Mouse (Mus musculus): Measurements from ENCODE around the gene Hmmr. TPM values are rescaled to one million over a fixed set of nuclear protein-coding genes. Genes with fewer than 3 reads are reported as not detected.
"Not testable (repeated sequence)": the region's sequence is repeated elsewhere in the genome, so short reads cannot be mapped to it uniquely, and the experiment has no call there.

Gene Hmmr
- polyA plus RNA-seq, 1 experiment from 2014 or later = 65.0 TPM

DNA sequence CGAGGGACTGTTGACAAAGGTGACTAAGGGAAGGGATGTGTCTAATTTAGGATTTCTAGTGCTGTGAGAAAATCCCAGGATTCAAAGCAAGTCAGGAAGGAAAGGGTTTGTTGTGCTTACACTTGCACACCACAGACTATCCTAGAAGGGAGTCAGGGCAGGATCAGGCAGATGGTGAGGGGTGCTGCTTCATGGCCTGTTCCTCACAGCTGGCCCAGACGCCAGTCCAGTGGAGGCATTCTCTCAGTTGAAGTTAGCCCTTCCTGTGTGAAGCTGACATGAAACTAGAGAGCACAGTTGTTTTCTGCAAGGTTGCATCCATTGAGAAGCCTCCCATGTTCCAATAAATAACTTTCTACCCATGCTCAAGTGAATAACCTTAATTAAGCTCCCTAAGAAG, 14.5 kb upstream of the Hmmr start:
- H3K9me3 ChIP-seq (replicated peaks) = no peaks in the 10 kb centered on the region
- WGBS (ENCODE audit: insufficient replicate concordance) = 57% methylated on average over 2 of the region's 2 CpGs
- no peaks in the 10 kb centered on the region for H3K27me3 ChIP-seq
- peaks cover 19% of the 10 kb centered on the region for H3K36me3 ChIP-seq
- H3K27ac ChIP-seq = no peak overlapping the region
- ATAC-seq (ENCODE audit: low read depth) (no peak), DNase-seq (no peak)
- H3K4me2 ChIP-seq = no peak overlapping the region
- no peak overlapping the region for H3K4me3 ChIP-seq (replicated peaks)
- no peaks in the 10 kb centered on the region for H3K4me1 ChIP-seq (replicated peaks)
- H3K9ac ChIP-seq = no peak overlapping the region

DNA sequence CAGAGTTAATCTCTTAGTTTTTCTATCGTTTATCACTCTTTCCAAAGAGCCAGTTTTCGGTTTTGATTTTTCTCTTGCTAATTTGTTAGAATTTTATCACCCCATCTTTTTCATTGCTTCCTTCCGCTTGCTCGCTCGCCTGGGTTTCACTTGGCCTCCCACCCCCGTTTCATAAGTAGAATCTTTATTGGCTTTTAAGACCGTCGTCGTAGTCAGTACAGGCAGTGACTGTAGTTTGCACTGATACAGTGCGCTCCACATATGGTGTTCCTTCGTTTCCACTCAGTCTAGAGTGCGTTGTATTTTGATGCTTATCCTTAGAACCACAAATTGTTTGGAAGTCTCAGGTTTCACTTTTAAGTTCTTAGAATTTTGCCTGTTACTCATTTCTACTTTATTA, 13.1 kb upstream of the Hmmr start:
- Histone ChIP-seq H3K9me3 (replicated peaks) (no peaks in the 10 kb centered on the region), H3K4me2 (no peak overlapping the region), H3K9ac (no peak overlapping the region), H3K27ac (no peak overlapping the region), H3K4me3 (replicated peaks) (no peak overlapping the region), H3K36me3 (peaks cover 22% of the 10 kb centered on the region), H3K4me1 (replicated peaks) (no peaks in the 10 kb centered on the region), H3K27me3 (no peaks in the 10 kb centered on the region)
- DNase-seq = no peak
- no peak for ATAC-seq (ENCODE audit: low read depth)
- 83% methylated on average over 12 of the region's 12 CpGs for WGBS (ENCODE audit: insufficient replicate concordance)

DNA sequence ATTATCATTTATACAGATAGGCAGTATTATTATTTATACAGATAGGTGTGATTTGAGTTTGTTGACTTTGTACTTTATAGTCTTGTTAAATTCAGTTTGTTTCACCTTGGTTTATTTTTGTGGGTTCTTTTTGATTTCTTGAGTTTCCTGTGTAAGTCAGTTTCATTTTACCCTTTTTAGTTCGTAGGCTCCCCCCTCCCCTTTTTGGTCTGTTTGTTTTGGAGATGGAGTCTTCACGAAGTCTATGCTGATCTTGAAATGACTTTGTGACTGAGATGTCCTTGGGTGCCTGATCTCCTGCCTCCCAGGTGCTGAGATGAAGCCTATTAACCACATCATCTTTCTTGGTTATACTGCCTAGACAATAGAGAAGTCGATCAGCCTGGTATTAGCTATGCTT, 11.1 kb upstream of the Hmmr start:
- DNase-seq = no peak
- no peak for ATAC-seq (ENCODE audit: low read depth)
- Histone ChIP-seq H3K36me3 (peaks cover 26% of the 10 kb centered on the region), H3K27me3 (no peaks in the 10 kb centered on the region), H3K4me3 (replicated peaks) (no peak overlapping the region), H3K27ac (no peak overlapping the region), H3K9me3 (replicated peaks) (no peaks in the 10 kb centered on the region), H3K4me1 (replicated peaks) (no peaks in the 10 kb centered on the region), H3K9ac (no peak overlapping the region), H3K4me2 (no peak overlapping the region)
- WGBS (ENCODE audit: insufficient replicate concordance) = 79% methylated on average over 3 of the region's 3 CpGs

DNA sequence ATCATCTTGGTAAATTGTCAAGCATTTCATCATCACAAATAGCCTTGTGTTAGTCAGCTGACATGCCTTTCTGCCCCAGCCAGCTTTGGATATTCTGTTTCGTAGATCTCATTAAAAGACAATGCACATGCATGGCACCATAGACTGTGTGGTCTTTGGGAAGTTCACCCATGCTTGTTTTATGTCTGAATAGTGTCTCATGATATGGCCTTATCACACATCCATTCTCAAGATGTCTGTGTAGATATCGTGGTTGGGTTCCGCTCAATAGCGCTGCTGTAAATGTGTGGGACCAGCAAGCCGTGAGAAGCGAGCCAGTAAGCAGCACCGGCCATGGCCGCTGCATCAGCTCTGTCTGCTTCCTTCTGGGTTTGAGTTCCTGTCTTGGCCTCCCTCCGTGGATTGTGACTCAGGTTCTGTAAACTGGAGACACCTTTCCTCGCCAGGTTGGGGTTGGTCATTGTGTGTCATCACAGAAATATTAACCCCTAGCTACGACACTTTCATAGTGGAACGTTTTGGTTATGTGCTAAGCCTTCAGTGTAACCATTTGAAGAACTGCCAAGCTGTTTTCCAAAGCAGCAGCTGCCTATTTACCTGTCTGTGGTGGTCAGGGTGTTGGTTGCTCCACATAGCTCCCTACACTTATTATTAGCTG, 8.5 kb upstream of the Hmmr start:
- no peak overlapping the region for H3K9ac ChIP-seq
- H3K36me3 ChIP-seq = peaks cover 49% of the 10 kb centered on the region
- no peak for DNase-seq
- H3K4me2 ChIP-seq = no peak overlapping the region
- H3K27me3 ChIP-seq = no peaks in the 10 kb centered on the region
- whole genome bisulfite sequencing (ENCODE audit: insufficient replicate concordance) = 83% methylated on average over 12 of the region's 12 CpGs
- H3K4me3 ChIP-seq (replicated peaks) = no peak overlapping the region
- H3K9me3 ChIP-seq (replicated peaks) = no peaks in the 10 kb centered on the region
- ATAC-seq (ENCODE audit: low read depth) = no peak
- no peaks in the 10 kb centered on the region for H3K4me1 ChIP-seq (replicated peaks)
- H3K27ac ChIP-seq = no peak overlapping the region

DNA sequence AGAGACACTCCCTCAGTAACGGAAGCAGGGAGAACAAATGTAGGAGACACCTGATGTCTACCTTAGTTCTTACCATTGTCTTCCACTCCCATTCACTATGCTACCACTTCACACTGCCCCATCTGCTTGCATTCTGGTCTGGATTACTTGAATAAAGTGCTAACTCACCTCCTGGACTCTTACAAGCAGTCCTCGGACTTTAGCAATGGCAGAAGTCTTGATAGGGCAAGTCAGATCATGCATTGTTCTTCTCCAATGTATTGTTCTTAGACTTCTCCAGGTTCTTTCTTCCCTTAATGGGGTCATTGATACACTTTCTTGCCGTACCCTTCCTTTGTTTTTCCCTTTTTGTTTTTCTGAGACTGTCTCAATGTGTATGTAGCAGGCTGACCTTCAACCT, 4.1 kb upstream of the Hmmr start:
- ATAC-seq (ENCODE audit: low read depth) (no peak), DNase-seq (no peak)
- WGBS (ENCODE audit: insufficient replicate concordance) = 85% methylated on average over 3 of the region's 3 CpGs
- Histone ChIP-seq H3K4me3 (replicated peaks) (no peak overlapping the region), H3K4me1 (replicated peaks) (peaks cover 13% of the 10 kb centered on the region), H3K9me3 (replicated peaks) (no peaks in the 10 kb centered on the region), H3K27ac (no peak overlapping the region), H3K27me3 (no peaks in the 10 kb centered on the region), H3K4me2 (no peak overlapping the region), H3K36me3 (peaks cover 48% of the 10 kb centered on the region), H3K9ac (no peak overlapping the region)

DNA sequence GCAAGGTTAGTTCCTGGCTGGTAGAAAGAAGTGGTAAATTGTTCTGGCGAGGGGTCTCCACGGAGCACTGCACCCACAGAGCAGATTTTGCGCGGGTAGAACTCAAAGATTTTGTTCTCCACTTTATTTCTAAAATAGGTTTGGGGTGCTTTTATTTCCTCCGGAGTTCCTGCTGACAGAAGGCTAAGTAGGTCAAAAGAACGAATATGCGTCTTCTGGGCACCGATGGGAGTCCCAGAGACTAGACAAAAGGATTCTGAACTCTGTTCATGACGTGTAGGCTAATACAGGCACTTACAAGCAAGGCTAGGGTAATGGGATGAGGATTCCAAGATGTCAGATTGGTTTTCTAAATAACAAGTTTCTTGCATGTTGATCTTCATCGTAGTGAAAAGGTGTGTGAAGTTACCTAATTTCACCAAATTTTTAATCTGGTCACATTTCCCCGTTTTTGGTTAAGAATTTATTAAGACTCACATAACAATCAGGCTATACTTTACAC, 1.1 kb upstream of the Hmmr start:
- DNase-seq = no peak

DNA sequence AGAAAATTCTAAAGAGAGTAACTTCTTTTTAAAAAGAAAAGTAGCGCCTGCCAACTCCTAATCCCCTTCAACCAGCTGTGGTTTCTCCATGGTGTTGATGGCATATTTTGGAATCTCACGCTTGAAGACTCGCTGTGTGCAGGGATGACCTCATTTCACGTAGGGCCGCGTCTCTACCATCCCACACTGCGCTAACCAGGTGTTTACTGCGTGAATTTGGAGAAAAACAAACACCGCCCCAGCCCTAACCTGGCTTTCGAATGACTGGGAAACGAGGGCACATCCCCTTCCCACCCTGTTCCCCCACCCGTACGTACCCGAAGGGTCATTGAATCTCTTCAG, 254 bp downstream of the Hmmr start:
- Histone ChIP-seq H3K9ac (peak overlapping the region; percentile 81), H3K9me3 (replicated peaks) (no peaks in the 10 kb centered on the region), H3K4me2 (peak overlapping the region; percentile 67), H3K27me3 (no peaks in the 10 kb centered on the region), H3K4me3 (replicated peaks) (peak overlapping the region; percentile 86), H3K27ac (peak overlapping the region; percentile 86), H3K36me3 (peaks cover 50% of the 10 kb centered on the region), H3K4me1 (replicated peaks) (peaks cover 38% of the 10 kb centered on the region)
- ATAC-seq (ENCODE audit: low read depth) = peak; percentile 71
- no peak for DNase-seq
- under 1% methylated on average over 14 of the region's 14 CpGs for WGBS (ENCODE audit: insufficient replicate concordance)

More for the DNA sequence above, 1.1 kb upstream of the Hmmr start:
- Histone ChIP-seq H3K36me3 (peaks cover 47% of the 10 kb centered on the region), H3K27me3 (no peaks in the 10 kb centered on the region), H3K4me2 (peak overlapping the region; percentile 87), H3K4me1 (replicated peaks) (peaks cover 38% of the 10 kb centered on the region), H3K9me3 (replicated peaks) (no peaks in the 10 kb centered on the region), H3K9ac (peak overlapping the region; percentile 94), H3K4me3 (replicated peaks) (peak overlapping the region; percentile 86), H3K27ac (peak overlapping the region; percentile 82)
- ATAC-seq (ENCODE audit: low read depth) = no peak
- WGBS (ENCODE audit: insufficient replicate concordance) = 5% methylated on average over 11 of the region's 11 CpGs

DNA sequence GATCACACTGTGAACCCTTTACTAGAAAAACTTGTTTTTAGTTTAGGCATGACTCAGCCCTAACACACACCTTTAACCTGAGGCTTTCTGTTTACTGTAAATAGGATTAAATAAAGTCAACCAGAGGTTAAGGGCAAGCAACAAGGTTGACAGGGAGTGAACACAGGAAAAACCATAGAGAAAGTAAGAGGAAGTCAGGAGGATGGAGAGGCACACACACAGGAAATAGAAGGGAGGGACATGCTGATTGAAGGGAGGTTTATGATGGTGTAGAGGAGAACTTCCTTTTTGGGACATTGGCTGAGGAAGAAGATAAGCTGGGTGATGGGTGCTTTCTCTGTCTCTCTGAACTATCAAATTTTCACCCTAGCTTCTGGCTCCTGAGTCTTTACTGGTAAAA, 14.9 kb downstream of the Hmmr start:
- Histone ChIP-seq H3K4me1 (replicated peaks) (no peaks in the 10 kb centered on the region), H3K27me3 (no peaks in the 10 kb centered on the region), H3K4me3 (replicated peaks) (no peak overlapping the region), H3K36me3 (peaks cover 96% of the 10 kb centered on the region), H3K9ac (no peak overlapping the region), H3K9me3 (replicated peaks) (no peaks in the 10 kb centered on the region), H3K4me2 (no peak overlapping the region), H3K27ac (no peak overlapping the region)
- DNase-seq = no peak
- ATAC-seq (ENCODE audit: low read depth) = no peak

DNA sequence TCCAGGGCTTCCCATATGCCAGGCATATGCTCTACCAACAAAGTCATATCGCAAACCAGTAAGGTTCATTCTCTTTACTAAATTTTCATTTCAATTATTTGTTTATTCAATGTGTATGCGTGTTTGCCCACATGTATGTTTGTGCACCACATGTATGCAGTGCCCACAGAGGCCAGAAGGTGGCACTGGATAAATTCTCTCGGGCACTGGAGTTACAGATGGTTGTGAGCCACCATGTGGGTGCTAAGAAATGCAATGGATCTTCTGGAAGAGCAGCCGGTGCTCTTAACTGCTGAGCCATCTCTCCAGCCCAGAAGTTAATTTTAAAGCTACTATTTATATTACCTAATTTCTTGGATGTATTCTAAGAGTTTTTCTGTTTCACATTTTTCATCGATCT, 17.7 kb downstream of the Hmmr start:
- H3K9me3 ChIP-seq (replicated peaks) = no peaks in the 10 kb centered on the region
- ATAC-seq (ENCODE audit: low read depth) = no peak
- WGBS (ENCODE audit: insufficient replicate concordance) = 89% methylated on average over 5 of the region's 5 CpGs

DNA sequence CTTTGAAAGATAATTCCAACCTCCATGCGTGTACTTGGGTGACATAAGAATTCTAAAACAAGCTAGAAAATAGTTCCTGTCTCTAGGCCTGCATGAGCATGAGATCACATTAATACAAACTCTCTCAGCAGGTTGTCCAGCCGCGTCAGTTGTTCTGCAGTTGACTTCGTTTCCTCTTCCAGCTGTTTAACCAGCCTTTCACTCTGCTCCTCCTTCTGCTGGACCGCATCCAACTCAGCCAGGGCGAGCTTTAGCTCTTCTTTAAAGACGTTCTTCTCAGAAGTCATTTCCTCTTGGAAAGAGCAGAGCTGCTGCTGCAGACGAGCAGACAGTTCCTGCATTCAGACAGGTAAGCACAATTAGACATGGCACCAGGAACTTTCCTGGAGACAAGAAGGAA, 19.4 kb downstream of the Hmmr start:
- H3K27me3 ChIP-seq = no peaks in the 10 kb centered on the region
- H3K36me3 ChIP-seq = peaks cover 98% of the 10 kb centered on the region
- no peak overlapping the region for H3K9ac ChIP-seq
- H3K27ac ChIP-seq = no peak overlapping the region
- H3K4me2 ChIP-seq = no peak overlapping the region
- no peaks in the 10 kb centered on the region for H3K9me3 ChIP-seq (replicated peaks)
- H3K4me3 ChIP-seq (replicated peaks) = no peak overlapping the region
- H3K4me1 ChIP-seq (replicated peaks) = no peaks in the 10 kb centered on the region
- no peak for ATAC-seq (ENCODE audit: low read depth)
- 89% methylated on average over 8 of the region's 8 CpGs for WGBS (ENCODE audit: insufficient replicate concordance)
- no peak for DNase-seq

More for the DNA sequence above, 17.7 kb downstream of the Hmmr start:
- no peak overlapping the region for H3K4me3 ChIP-seq (replicated peaks)
- H3K4me2 ChIP-seq = no peak overlapping the region
- no peak for DNase-seq
- no peak overlapping the region for H3K9ac ChIP-seq
- H3K27ac ChIP-seq = no peak overlapping the region
- H3K36me3 ChIP-seq = peaks cover 96% of the 10 kb centered on the region
- H3K27me3 ChIP-seq = no peaks in the 10 kb centered on the region
- H3K4me1 ChIP-seq (replicated peaks) = no peaks in the 10 kb centered on the region

DNA sequence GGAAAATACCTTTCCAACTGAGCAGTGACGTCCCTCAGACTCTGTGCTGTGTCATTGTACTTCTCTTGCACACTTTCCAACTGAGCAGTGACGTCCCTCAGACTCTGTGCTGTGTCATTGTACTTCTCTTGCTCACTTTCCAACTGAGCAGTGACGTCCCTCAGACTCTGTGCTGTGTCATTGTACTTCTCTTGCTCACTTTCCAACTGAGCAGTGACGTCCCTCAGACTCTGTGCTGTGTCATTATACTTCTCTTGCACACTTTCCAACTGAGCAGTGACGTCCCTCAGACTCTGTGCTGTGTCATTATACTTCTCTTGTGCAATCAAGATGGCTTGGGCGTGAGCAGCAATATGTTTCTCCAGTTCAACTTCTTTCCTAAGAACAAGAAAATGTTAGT, 23.3 kb downstream of the Hmmr start:
- H3K36me3 ChIP-seq = peaks cover 94% of the 10 kb centered on the region
- H3K4me3 ChIP-seq (replicated peaks); H3K27ac ChIP-seq; H3K9ac ChIP-seq; H3K4me1 ChIP-seq (replicated peaks); DNase-seq; H3K9me3 ChIP-seq (replicated peaks); H3K27me3 ChIP-seq; H3K4me2 ChIP-seq; ATAC-seq (ENCODE audit: low read depth): not testable (repeated sequence)
- 77% methylated on average over 6 of the region's 6 CpGs for WGBS (ENCODE audit: insufficient replicate concordance)

DNA sequence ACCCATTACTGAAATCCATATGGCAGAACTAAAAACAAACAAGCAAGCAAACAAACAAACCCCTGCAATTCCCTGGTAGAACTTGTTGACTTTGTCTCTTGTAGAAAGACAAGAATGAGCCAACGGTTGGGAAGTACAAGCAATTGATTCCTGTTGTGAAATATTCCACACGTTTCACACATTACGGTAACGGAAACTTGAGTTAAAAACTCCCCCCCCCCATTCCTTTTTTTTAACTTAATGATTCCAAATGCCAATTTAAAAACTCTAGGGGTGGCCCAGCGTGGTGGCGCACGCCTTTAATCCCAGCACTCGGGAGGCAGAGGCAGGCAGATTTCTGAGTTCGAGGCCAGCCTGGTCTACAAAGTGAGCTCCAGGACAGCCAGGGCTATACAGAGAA, 38.1 kb downstream of the Hmmr start, which contains the start of gene Mat2b:
TSS of gene Mat2b (minus strand) at position 101 of the 400 bp plus-strand sequence.
- no peaks in the 10 kb centered on the region for H3K9me3 ChIP-seq (replicated peaks)
- H3K4me2 ChIP-seq = peak within 1 kb of the TSS; percentile 92
- no peaks in the 10 kb centered on the region for H3K27me3 ChIP-seq
- no peak for ATAC-seq (ENCODE audit: low read depth)
- 76% methylated on average over 9 of the region's 9 CpGs for WGBS (ENCODE audit: insufficient replicate concordance)
- peaks cover 27% of the 10 kb centered on the region for H3K4me1 ChIP-seq (replicated peaks)
- peak within 1 kb of the TSS; percentile 96 for H3K27ac ChIP-seq
- peak within 1 kb of the TSS; percentile 76 for H3K9ac ChIP-seq
- H3K4me3 ChIP-seq (replicated peaks) = peak within 1 kb of the TSS; percentile 74
- DNase-seq = no peak
- peaks cover 3% of the 10 kb centered on the region for H3K36me3 ChIP-seq
